Mouse (Mus musculus): ENCODE measurements around the gene Mfap5. TPM values are rescaled to one million over a fixed set of nuclear protein-coding genes. Genes with fewer than 3 reads are reported as not detected.

The Mfap5 gene
- total and polyA plus RNA-seq, 3 experiments, result 0.15 to 0.42 (median 0.16) TPM

GRCm38 (mm10) chr6:122493799-122494472, 11.7 kb upstream of the Mfap5 start:
- Histone ChIP-seq H3K9me3 (replicated peaks; ENCODE audit: low read length) (no peaks in the 10 kb centered on the region), H3K79me2 (replicated peaks; ENCODE audit: control insufficient read depth, extremely low read depth, insufficient read depth, poor library complexity, severe bottlenecking) (no peaks in the 10 kb centered on the region), H3K9ac (ENCODE audit: insufficient read depth, low read depth) (no peak overlapping the region), H3K4me1 (ENCODE audit: control insufficient read depth in 1 of 2, insufficient read depth in 2 of 2) (peaks cover 0 to 9% of the 10 kb centered on the region in 2 experiments; a peak in 2 of 4 replicates), H3K27ac (ENCODE audit: insufficient read depth, low read depth) (no peak overlapping the region), H3K27me3 (replicated peaks) (peaks cover 28% of the 10 kb centered on the region), H3K4me2 (ENCODE audit: insufficient read depth, low read depth, poor library complexity, severe bottlenecking) (no peak overlapping the region), H3K4me3 (replicated peaks in 1 of 3; ENCODE audit: low read depth in 2 of 3, low read length in 2 of 3, poor library complexity in 1 of 3) (no peak overlapping the region), H3K36me3 (replicated peaks in 1 of 2; ENCODE audit: control insufficient read depth in 1 of 2, insufficient read depth in 1 of 2, low read length in 1 of 2) (no peaks in the 10 kb centered on the region)
- dilution Hi-C loops (cut with MboI; ENCODE audit: extremely low pct_ligation_motif_present, extremely low pct_unique_long_range_greater_than_20kb, low sequenced_read_pairs), result no loop called here
- in situ Hi-C loops (cut with MboI; ENCODE audit: low pct_ligation_motif_present, low pct_unique_long_range_greater_than_20kb, low sequenced_read_pairs), result no loop called here
- TF ChIP-seq ETS1 (conservative IDR thresholded peaks at IDR 0.05; ENCODE audit: low read depth, low read length) (no peak), TBP (conservative IDR thresholded peaks at IDR 0.05; ENCODE audit: low read depth, low read length) (no peak), ZNF384 (IDR thresholded peaks at IDR 0.05; ENCODE audit: low read depth, low read length) (no peak), JUND (conservative IDR thresholded peaks at IDR 0.05; ENCODE audit: low read depth, low read length) (no peak), MAZ (IDR thresholded peaks at IDR 0.05; ENCODE audit: low read depth, low read length) (no peak), KAT2A (IDR thresholded peaks at IDR 0.05; ENCODE audit: insufficient replicate concordance, low read length) (no peak), ZKSCAN1 (IDR thresholded peaks at IDR 0.05; ENCODE audit: borderline replicate concordance, low read depth, low read length) (no peak), SMC3 (IDR thresholded peaks at IDR 0.05; ENCODE audit: low read depth, low read length) (no peak), MEF2A (IDR thresholded peaks at IDR 0.05; ENCODE audit: borderline replicate concordance, low read depth, low read length) (no peak), CTCF (conservative IDR thresholded peaks at IDR 0.05 in 1 of 2, IDR thresholded peaks at IDR 0.05 in 1 of 2; ENCODE audit: low read depth in 2 of 2, low read length in 2 of 2) (no peak), ZMIZ1 (IDR thresholded peaks at IDR 0.05; ENCODE audit: low read depth, low read length) (no peak), E2F4 (IDR thresholded peaks at IDR 0.05; ENCODE audit: insufficient replicate concordance, low read depth, low read length) (no peak), IRF4 (IDR thresholded peaks at IDR 0.05; ENCODE audit: low read depth, low read length) (no peak), JUN (IDR thresholded peaks at IDR 0.05; ENCODE audit: insufficient read depth, low read depth, low read length) (no peak), MXI1 (IDR thresholded peaks at IDR 0.05; ENCODE audit: low read depth, low read length) (no peak), MAX (IDR thresholded peaks at IDR 0.05; ENCODE audit: low read length) (no peak), MAFK (IDR thresholded peaks at IDR 0.05; ENCODE audit: insufficient replicate concordance, low read length) (no peak), UBTF (IDR thresholded peaks at IDR 0.05; ENCODE audit: low read depth, low read length) (no peak), USF2 (conservative IDR thresholded peaks at IDR 0.05; ENCODE audit: low read depth, low read length) (no peak)
- DNase-seq (ENCODE audit: extremely low read depth), result no peak
